Mouse (Mus musculus) heart, adult 2 months (tissue): Measurements from ENCODE around the gene Psmd1.

Experiments used
- CTCF ChIP-seq: fragments of 200-600 bp; IDR thresholded peaks from 2 replicates; pipeline ENCODE4 v1.8.1; 2022; ENCODE audit warnings: antibody characterized with exemption, mild to moderate bottlenecking, moderate library complexity
- EP300 ChIP-seq: fragments of 200-500 bp; IDR thresholded peaks from 2 replicates; pipeline ENCODE4 v1.6.1; 2011; ENCODE audit warnings: low read depth, low read length, control low read depth; ENCODE audit not compliant: insufficient read depth
- POLR2A ChIP-seq: fragments of 200-500 bp; IDR thresholded peaks from 2 replicates; pipeline ENCODE4 v1.6.1; 2011; ENCODE audit warnings: mild to moderate bottlenecking, low read depth, low read length, control low read depth; ENCODE audit not compliant: insufficient read depth

DNA sequence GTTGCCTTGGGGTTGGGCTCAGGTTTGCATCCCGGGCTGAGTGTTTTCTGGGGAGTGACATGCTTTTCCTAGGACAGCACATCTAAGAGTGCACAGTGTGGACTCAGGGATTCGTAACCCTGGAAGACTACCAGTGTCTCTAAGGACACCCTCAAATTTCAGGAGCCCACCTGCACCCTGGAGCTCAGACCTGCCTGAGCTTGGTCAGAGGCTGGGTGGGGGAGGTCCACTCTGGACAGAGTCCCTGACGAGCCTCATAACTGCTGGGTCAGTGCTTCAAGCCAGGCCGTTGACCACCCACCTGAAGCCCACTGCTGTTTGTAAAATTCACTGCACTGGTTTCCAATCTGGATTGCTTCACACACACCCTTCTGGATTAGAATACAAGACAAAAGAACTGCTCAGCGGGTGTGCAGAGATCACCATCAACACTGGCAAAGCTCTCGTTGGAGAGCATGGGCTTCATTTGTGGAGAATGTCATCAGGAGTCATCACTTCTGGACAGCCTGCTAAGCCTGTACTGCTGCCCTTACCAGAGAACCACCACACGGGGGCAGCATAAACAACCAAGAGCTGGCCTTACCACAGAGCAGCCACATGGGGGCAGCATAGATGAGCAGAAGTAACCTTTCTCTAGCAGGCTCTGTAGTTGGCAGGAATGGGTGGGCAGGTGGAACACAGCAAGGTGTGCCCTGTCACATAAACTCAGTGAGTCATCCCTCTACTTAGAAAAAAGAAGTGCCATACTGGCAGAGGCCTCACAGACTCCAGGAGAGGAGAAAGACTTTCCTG lies 114.5 kb downstream of the Psmd1 start:
- TF ChIP-seq POLR2A: no peak
- peak; percentile 90 for TF ChIP-seq EP300
- TF ChIP-seq CTCF: no peak; the same call in 1 of the 2 replicates
